Mouse (Mus musculus): ENCODE results near the gene Hmcn1. TPM values are rescaled to one million over a fixed set of nuclear protein-coding genes. Genes with fewer than 3 reads are reported as not detected.

Hmcn1 gene
- polyA plus RNA-seq, 1 experiment: 5.3 TPM

GRCm38 (mm10) chr1:150991745-150992554, 1.3 kb downstream of the Hmcn1 start:
- TF ChIP-seq POLR2A (IDR thresholded peaks at IDR 0.05; ENCODE audit: borderline replicate concordance, insufficient read depth, low read length) (no peak), CTCF (IDR thresholded peaks at IDR 0.05; ENCODE audit: borderline replicate concordance, insufficient read depth, low read depth, low read length) (no peak)
- DNase-seq: no peak
- no peak overlapping the region for H3K27ac ChIP-seq (ENCODE audit: insufficient read depth, low read length)
- no peak overlapping the region for H3K4me3 ChIP-seq (replicated peaks; ENCODE audit: insufficient read depth, low read depth, low read length)
- no peaks in the 10 kb centered on the region; the same call in 1 of the 2 replicates for H3K27me3 ChIP-seq (ENCODE audit: control insufficient read depth, insufficient read depth, low read length)
- WGBS: 13% methylated on average over 10 of the region's 10 CpGs
- H3K4me1 ChIP-seq (ENCODE audit: control insufficient read depth, insufficient read depth, low read length): no peaks in the 10 kb centered on the region

DNA sequence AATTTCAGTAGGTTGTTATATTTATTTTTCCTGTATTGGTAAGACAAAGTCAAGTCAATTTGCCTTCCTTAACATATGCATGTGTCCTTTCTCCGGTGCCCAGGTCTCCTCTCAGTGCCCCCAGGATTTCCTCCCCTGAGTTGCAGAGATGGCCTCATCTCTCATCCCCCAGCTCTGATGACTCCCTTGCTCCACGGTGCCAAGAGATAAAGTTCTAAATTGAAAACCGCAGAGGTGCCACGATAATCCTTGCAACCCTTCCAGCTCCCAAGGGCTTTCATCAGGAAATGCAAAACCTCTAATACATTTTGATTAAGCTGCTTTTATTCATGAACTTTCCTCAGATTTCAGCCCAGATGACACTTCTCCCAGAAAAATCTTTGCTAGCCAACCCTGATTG, 8.3 kb downstream of the Hmcn1 start:
- no peak for DNase-seq
- no peaks in the 10 kb centered on the region for H3K27me3 ChIP-seq (ENCODE audit: control insufficient read depth, insufficient read depth, low read length)
- TF ChIP-seq CTCF (IDR thresholded peaks at IDR 0.05; ENCODE audit: borderline replicate concordance, insufficient read depth, low read depth, low read length) (no peak), POLR2A (IDR thresholded peaks at IDR 0.05; ENCODE audit: borderline replicate concordance, insufficient read depth, low read length) (no peak)
- no peaks in the 10 kb centered on the region for H3K4me1 ChIP-seq (ENCODE audit: control insufficient read depth, insufficient read depth, low read length)
- H3K27ac ChIP-seq (ENCODE audit: insufficient read depth, low read length): no peak overlapping the region
- 60% methylated on average over 4 of the region's 4 CpGs for WGBS
- H3K4me3 ChIP-seq (replicated peaks; ENCODE audit: insufficient read depth, low read depth, low read length): no peak overlapping the region

- 82% methylated on average over 6 of the region's 6 CpGs for WGBS
- no peak for DNase-seq
- no peak overlapping the region for H3K4me3 ChIP-seq (replicated peaks; ENCODE audit: insufficient read depth, low read depth, low read length)
- H3K4me1 ChIP-seq (ENCODE audit: control insufficient read depth, insufficient read depth, low read length): no peaks in the 10 kb centered on the region
- no peak overlapping the region for H3K27ac ChIP-seq (ENCODE audit: insufficient read depth, low read length)
- TF ChIP-seq POLR2A (IDR thresholded peaks at IDR 0.05; ENCODE audit: borderline replicate concordance, insufficient read depth, low read length): no peak
- no peak for TF ChIP-seq CTCF (IDR thresholded peaks at IDR 0.05; ENCODE audit: borderline replicate concordance, insufficient read depth, low read depth, low read length)
- no peaks in the 10 kb centered on the region for H3K27me3 ChIP-seq (ENCODE audit: control insufficient read depth, insufficient read depth, low read length)
Observed at GRCm38 (mm10) chr1:150984092-150984503, 9.1 kb downstream of the Hmcn1 start.

DNA sequence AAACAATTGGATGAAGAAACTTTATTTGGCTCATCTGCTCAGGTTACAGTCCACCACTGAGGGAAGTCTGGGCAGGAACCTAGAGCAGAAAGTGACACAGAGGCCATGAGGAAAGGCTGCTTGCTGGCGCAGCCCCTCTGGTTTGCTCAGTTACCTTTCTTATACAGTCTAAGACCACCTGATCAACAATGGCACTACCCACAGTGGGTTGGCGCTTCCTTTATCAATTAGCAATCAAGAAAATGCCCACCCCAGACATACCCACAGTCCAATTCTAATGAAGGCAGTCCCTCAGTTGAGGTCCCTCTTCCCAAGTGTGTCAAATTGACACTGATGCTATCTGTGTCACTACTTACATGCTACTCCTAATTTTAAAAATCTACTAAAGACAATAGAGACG, 14.6 kb downstream of the Hmcn1 start:
- no peak overlapping the region for H3K4me3 ChIP-seq (replicated peaks; ENCODE audit: insufficient read depth, low read depth, low read length)
- no peak for DNase-seq
- H3K27me3 ChIP-seq (ENCODE audit: control insufficient read depth, insufficient read depth, low read length): no peaks in the 10 kb centered on the region
- no peaks in the 10 kb centered on the region for H3K4me1 ChIP-seq (ENCODE audit: control insufficient read depth, insufficient read depth, low read length)
- H3K27ac ChIP-seq (ENCODE audit: insufficient read depth, low read length): no peak overlapping the region
- WGBS: 99% methylated on average over 3 of the region's 3 CpGs
- TF ChIP-seq CTCF (IDR thresholded peaks at IDR 0.05; ENCODE audit: borderline replicate concordance, insufficient read depth, low read depth, low read length) (no peak), POLR2A (IDR thresholded peaks at IDR 0.05; ENCODE audit: borderline replicate concordance, insufficient read depth, low read length) (no peak)

DNA sequence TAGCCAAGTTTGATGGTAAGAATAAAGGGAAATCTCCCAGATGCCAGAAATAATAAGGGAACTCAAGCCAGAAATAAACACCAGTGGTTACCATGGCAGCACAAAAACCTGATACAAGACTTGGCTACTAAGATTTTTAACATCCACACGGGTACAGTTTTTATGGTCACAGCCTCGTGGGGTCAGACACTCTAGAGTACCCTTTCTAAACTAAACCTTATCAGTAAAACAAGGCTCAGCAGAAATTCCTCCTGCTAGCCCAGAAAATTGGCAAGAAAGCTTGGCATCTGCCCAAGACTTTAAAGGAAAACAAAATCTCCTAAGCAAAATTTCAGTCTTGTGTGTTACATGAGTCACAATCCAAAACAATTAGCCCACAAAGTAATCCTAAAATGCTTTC, 17.0 kb downstream of the Hmcn1 start:
- no peaks in the 10 kb centered on the region for H3K27me3 ChIP-seq (ENCODE audit: control insufficient read depth, insufficient read depth, low read length)
- TF ChIP-seq POLR2A (IDR thresholded peaks at IDR 0.05; ENCODE audit: borderline replicate concordance, insufficient read depth, low read length) (no peak), CTCF (IDR thresholded peaks at IDR 0.05; ENCODE audit: borderline replicate concordance, insufficient read depth, low read depth, low read length) (no peak)
- no peak overlapping the region for H3K4me3 ChIP-seq (replicated peaks; ENCODE audit: insufficient read depth, low read depth, low read length)
- DNase-seq: no peak
- no peaks in the 10 kb centered on the region for H3K4me1 ChIP-seq (ENCODE audit: control insufficient read depth, insufficient read depth, low read length)
- no peak overlapping the region for H3K27ac ChIP-seq (ENCODE audit: insufficient read depth, low read length)
- WGBS: 2% methylated on average over 2 of the region's 2 CpGs

GRCm38 (mm10) chr1:150959486-150960074, 33.7 kb downstream of the Hmcn1 start:
- Histone ChIP-seq H3K4me3 (replicated peaks; ENCODE audit: insufficient read depth, low read depth, low read length) (no peak overlapping the region), H3K27me3 (ENCODE audit: control insufficient read depth, insufficient read depth, low read length) (no peaks in the 10 kb centered on the region), H3K4me1 (ENCODE audit: control insufficient read depth, insufficient read depth, low read length) (no peaks in the 10 kb centered on the region), H3K27ac (ENCODE audit: insufficient read depth, low read length) (no peak overlapping the region)
- TF ChIP-seq CTCF (IDR thresholded peaks at IDR 0.05; ENCODE audit: borderline replicate concordance, insufficient read depth, low read depth, low read length) (no peak), POLR2A (IDR thresholded peaks at IDR 0.05; ENCODE audit: borderline replicate concordance, insufficient read depth, low read length) (no peak)
- WGBS: 81% methylated on average over 5 of the region's 5 CpGs
- no peak for DNase-seq

DNA sequence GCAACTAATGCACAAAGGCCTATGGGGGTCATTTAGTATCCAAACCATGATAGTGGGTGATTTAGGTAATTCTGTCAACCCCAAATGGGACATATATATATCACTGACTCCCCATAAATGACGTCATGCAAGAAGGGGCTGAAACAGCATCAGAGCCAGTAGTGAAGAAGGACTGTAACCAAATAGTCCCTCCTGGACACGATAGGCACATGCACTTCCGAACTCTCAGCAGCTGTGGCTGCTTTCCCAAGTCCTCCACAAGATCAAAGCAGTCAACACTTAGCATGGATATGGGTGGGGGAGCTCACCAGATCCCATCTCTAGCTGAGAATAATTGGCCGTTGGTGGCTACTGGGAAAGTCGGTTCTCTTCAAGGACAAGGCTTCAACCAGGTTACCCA, 42.2 kb downstream of the Hmcn1 start:
- Histone ChIP-seq H3K4me3 (replicated peaks; ENCODE audit: insufficient read depth, low read depth, low read length) (no peak overlapping the region), H3K27ac (ENCODE audit: insufficient read depth, low read length) (no peak overlapping the region), H3K27me3 (ENCODE audit: control insufficient read depth, insufficient read depth, low read length) (no peaks in the 10 kb centered on the region), H3K4me1 (ENCODE audit: control insufficient read depth, insufficient read depth, low read length) (no peaks in the 10 kb centered on the region)
- WGBS: 88% methylated on average over 5 of the region's 5 CpGs
- DNase-seq: no peak
- no peak for TF ChIP-seq POLR2A (IDR thresholded peaks at IDR 0.05; ENCODE audit: borderline replicate concordance, insufficient read depth, low read length)
- TF ChIP-seq CTCF (IDR thresholded peaks at IDR 0.05; ENCODE audit: borderline replicate concordance, insufficient read depth, low read depth, low read length): no peak

DNA sequence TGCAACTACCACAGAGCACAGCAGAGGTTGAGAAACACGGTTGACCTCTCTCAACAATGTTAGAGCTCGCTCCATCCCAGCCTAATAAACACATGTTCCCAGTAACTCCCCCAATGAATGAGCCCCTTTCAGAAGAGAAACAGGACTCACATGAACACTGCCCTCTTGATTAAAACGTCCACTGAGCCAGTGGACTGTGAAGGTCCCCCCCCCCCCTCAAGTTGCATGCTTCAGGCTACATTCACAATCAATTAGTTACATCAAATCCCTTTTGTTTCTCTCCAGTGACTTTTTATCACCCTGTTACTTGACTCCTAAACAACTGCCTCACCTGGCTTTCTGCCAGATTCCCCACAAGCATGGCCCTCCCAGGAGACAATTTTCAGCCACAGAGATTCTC, 43.2 kb downstream of the Hmcn1 start:
- TF ChIP-seq CTCF (IDR thresholded peaks at IDR 0.05; ENCODE audit: borderline replicate concordance, insufficient read depth, low read depth, low read length): no peak
- no peak for TF ChIP-seq POLR2A (IDR thresholded peaks at IDR 0.05; ENCODE audit: borderline replicate concordance, insufficient read depth, low read length)
- 29% methylated on average over 3 of the region's 3 CpGs for whole genome bisulfite sequencing

More for the DNA sequence above, 43.2 kb downstream of the Hmcn1 start:
- no peaks in the 10 kb centered on the region for H3K4me1 ChIP-seq (ENCODE audit: control insufficient read depth, insufficient read depth, low read length)
- H3K27me3 ChIP-seq (ENCODE audit: control insufficient read depth, insufficient read depth, low read length): no peaks in the 10 kb centered on the region
- H3K4me3 ChIP-seq (replicated peaks; ENCODE audit: insufficient read depth, low read depth, low read length): no peak overlapping the region
- DNase-seq: no peak
- no peak overlapping the region for H3K27ac ChIP-seq (ENCODE audit: insufficient read depth, low read length)
